Mouse (Mus musculus) heart, adult 2 months (tissue): ENCODE measurements around the gene Ppm1a. TPM values are rescaled to one million over a fixed set of nuclear protein-coding genes. Genes with fewer than 3 reads are reported as not detected.

Source experiments
- DNase-seq, 2 experiments: peaks; one replicate each; pipeline ENCODE4 v3.0.0; 2021
- H3K27ac ChIP-seq: fragments of 200-600 bp; 2 replicates; pipeline ENCODE4 v1.8.1; 2022
- H3K27me3 ChIP-seq: fragments of 200-500 bp; 2 replicates; pipeline ENCODE4 v1.6.1; 2012; ENCODE audit warnings: mild to moderate bottlenecking, low read length, inconsistent platforms, mixed read lengths; ENCODE audit not compliant: control insufficient read depth, insufficient read depth
- H3K36me3 ChIP-seq: fragments of 200-500 bp; 2 replicates; pipeline ENCODE4 v1.6.1; 2012; ENCODE audit warnings: low read length, inconsistent platforms; ENCODE audit not compliant: control insufficient read depth, insufficient read depth
- H3K4me1 ChIP-seq: fragments of 200-500 bp; 2 replicates; pipeline ENCODE4 v1.6.1; 2011; ENCODE audit warnings: low read length; ENCODE audit not compliant: control insufficient read depth, insufficient read depth
- H3K4me3 ChIP-seq: fragments of 200-600 bp; 2 replicates; pipeline ENCODE4 v1.8.1; 2022
- H3K79me2 ChIP-seq: fragments of 200-500 bp; replicated peaks from 2 replicates; pipeline ENCODE4 v1.6.1; 2012; ENCODE audit warnings: mild to moderate bottlenecking, inconsistent platforms, low read length, moderate library complexity, mixed read lengths; ENCODE audit not compliant: control insufficient read depth, insufficient read depth
- H3K9ac ChIP-seq: fragments of 200-500 bp; 2 replicates; pipeline ENCODE4 v1.6.1; 2012; ENCODE audit warnings: low read depth, mild to moderate bottlenecking, control low read depth, inconsistent platforms, low read length, mixed read lengths
- CTCF ChIP-seq: fragments of 200-600 bp; IDR thresholded peaks from 2 replicates; pipeline ENCODE4 v1.8.1; 2022; ENCODE audit warnings: antibody characterized with exemption, mild to moderate bottlenecking, moderate library complexity
- EP300 ChIP-seq: fragments of 200-500 bp; IDR thresholded peaks from 2 replicates; pipeline ENCODE4 v1.6.1; 2011; ENCODE audit warnings: low read depth, low read length, control low read depth; ENCODE audit not compliant: insufficient read depth
- POLR2A ChIP-seq: fragments of 200-500 bp; IDR thresholded peaks from 2 replicates; pipeline ENCODE4 v1.6.1; 2011; ENCODE audit warnings: mild to moderate bottlenecking, low read depth, low read length, control low read depth; ENCODE audit not compliant: insufficient read depth
- WGBS: fragments of 180-500 bp; shearing (Covaris S2); methylation state at CpG from one replicate; pipeline ENCODE4 v1.1.7; 2018; 5-methylcytosine and 5-hydroxymethylcytosine counted together
- intact Hi-C: fragments of 180-260 bp; cut with DNase I; formaldehyde crosslinking; loops from one replicate; pipeline ENCODE4 v1.15.1; 2025
- long read RNA-seq: library from polyadenylated mRNA; stranded (forward); transcript quantifications from one replicate; pipeline ENCODE4 v2.0.0, GENCODE M21; 2021
- polyA plus RNA-seq: library from polyadenylated mRNA; depleted of rRNA; stranded (reverse); fragments of >200 nt; gene quantifications from 2 replicates; pipeline ENCODE4 v1.2.3, GENCODE M21; 2012; rRNA removed
- total RNA-seq, 2 experiments: library from RNA; stranded (reverse); gene quantifications; 2 replicates each; pipeline ENCODE4 v1.2.3; 2021

Ppm1a gene
- 100 to 1,000 TPM; 218 to 258 TPM for total RNA-seq
- 78.4 and 141 TPM in 2 replicates for polyA plus RNA-seq
- long read RNA-seq, full-length matches to known transcripts = 134 of 155 reads
- long read RNA-seq, partial matches to known transcripts = 12 of 155 reads
- long read RNA-seq, other reads (novel, unspliced or antisense) = 9 of 155 reads

- no peaks in the 10 kb centered on the region for H3K27me3 ChIP-seq
- H3K27ac ChIP-seq = no peak within 1 kb of the TSS
- WGBS = 34% methylated on average over 4 of the region's 4 CpGs
- H3K36me3 ChIP-seq = no peaks in the 10 kb centered on the region
- H3K4me1 ChIP-seq = no peaks in the 10 kb centered on the region
- no peak within 1 kb of the TSS for H3K9ac ChIP-seq
- TF ChIP-seq EP300 = no peak
- TF ChIP-seq CTCF = no peak
- TF ChIP-seq POLR2A = no peak
- H3K4me3 ChIP-seq = no peak within 1 kb of the TSS
- intact Hi-C loops = loop anchor here (5.0 to 10.0 kb wide), 2 partner anchors 95 to 222 kb away; partner anchors contain the start of genes Dhrs7 and Pcnx4
- DNase-seq = no peak
- H3K79me2 ChIP-seq = no peaks in the 10 kb centered on the region
Measured at GRCm38 (mm10) chr12:72757086-72757485, at the start of gene Ppm1a. Gene Ppm1a, plus strand, starts transcription at chr12:72757455.

GRCm38 (mm10) chr12:72709981-72710380 is 47.3 kb upstream of the Ppm1a start:
- intact Hi-C loops = no loop called here
- no peak overlapping the region for H3K27ac ChIP-seq
- no peaks in the 10 kb centered on the region for H3K27me3 ChIP-seq
- H3K36me3 ChIP-seq = no peaks in the 10 kb centered on the region
- no peak overlapping the region for H3K4me3 ChIP-seq
- no peaks in the 10 kb centered on the region for H3K4me1 ChIP-seq
- no peak overlapping the region for H3K9ac ChIP-seq
- no peaks in the 10 kb centered on the region for H3K79me2 ChIP-seq
- 96% methylated on average over 3 of the region's 3 CpGs for WGBS
- no peak for TF ChIP-seq EP300
- TF ChIP-seq CTCF = no peak
- TF ChIP-seq POLR2A = no peak
- DNase-seq = no peak

GRCm38 (mm10) chr12:72714896-72715295 is 42.4 kb upstream of the Ppm1a start:
- Histone ChIP-seq H3K9ac (no peak overlapping the region), H3K27ac (no peak overlapping the region), H3K36me3 (no peaks in the 10 kb centered on the region), H3K79me2 (no peaks in the 10 kb centered on the region), H3K4me3 (no peak overlapping the region), H3K4me1 (peaks cover 1% of the 10 kb centered on the region), H3K27me3 (no peaks in the 10 kb centered on the region)
- intact Hi-C loops = no loop called here
- 90% methylated on average over 2 of the region's 2 CpGs for WGBS
- no peak for TF ChIP-seq EP300
- TF ChIP-seq CTCF = no peak
- TF ChIP-seq POLR2A = no peak
- DNase-seq = no peak

GRCm38 (mm10) chr12:72715846-72716245 is 41.4 kb upstream of the Ppm1a start:
- no peak for DNase-seq
- Histone ChIP-seq H3K27me3 (no peaks in the 10 kb centered on the region), H3K9ac (no peak overlapping the region), H3K79me2 (no peaks in the 10 kb centered on the region), H3K4me3 (no peak overlapping the region), H3K36me3 (no peaks in the 10 kb centered on the region), H3K4me1 (peaks cover 3% of the 10 kb centered on the region), H3K27ac (no peak overlapping the region)
- WGBS = 94% methylated on average over 9 of the region's 9 CpGs
- TF ChIP-seq EP300 = no peak
- no peak for TF ChIP-seq CTCF
- TF ChIP-seq POLR2A = no peak
- intact Hi-C loops = no loop called here

GRCm38 (mm10) chr12:72719046-72719445 is 38.2 kb upstream of the Ppm1a start:
- no peaks in the 10 kb centered on the region for H3K36me3 ChIP-seq
- H3K4me3 ChIP-seq = no peak overlapping the region
- WGBS = 30% methylated on average over 2 of the region's 2 CpGs
- no peak overlapping the region for H3K9ac ChIP-seq
- H3K4me1 ChIP-seq = peaks cover 3% of the 10 kb centered on the region
- DNase-seq = no peak
- TF ChIP-seq CTCF = no peak
- no peak for TF ChIP-seq POLR2A
- TF ChIP-seq EP300 = no peak
- H3K27me3 ChIP-seq = no peaks in the 10 kb centered on the region
- peak overlapping the region; percentile 86 for H3K27ac ChIP-seq
- intact Hi-C loops = no loop called here
- no peaks in the 10 kb centered on the region for H3K79me2 ChIP-seq

GRCm38 (mm10) chr12:72719452-72720087 is 37.7 kb upstream of the Ppm1a start:
- H3K4me1 ChIP-seq = peaks cover 3% of the 10 kb centered on the region
- peak overlapping the region; percentile 86 for H3K27ac ChIP-seq
- peak overlapping the region; percentile 38; the same call in 1 of the 2 replicates for H3K9ac ChIP-seq
- no peaks in the 10 kb centered on the region for H3K36me3 ChIP-seq
- no peak for TF ChIP-seq CTCF
- no peak for TF ChIP-seq POLR2A
- no peak for TF ChIP-seq EP300
- WGBS = 44% methylated on average over 11 of the region's 11 CpGs
- no peak overlapping the region for H3K4me3 ChIP-seq
- intact Hi-C loops = no loop called here
- H3K79me2 ChIP-seq = no peaks in the 10 kb centered on the region
- no peaks in the 10 kb centered on the region for H3K27me3 ChIP-seq
- peak; percentile 22 to 63 for DNase-seq
